Mouse (Mus musculus): ENCODE measurements around the gene Fam32a.

The Fam32a gene

DNA sequence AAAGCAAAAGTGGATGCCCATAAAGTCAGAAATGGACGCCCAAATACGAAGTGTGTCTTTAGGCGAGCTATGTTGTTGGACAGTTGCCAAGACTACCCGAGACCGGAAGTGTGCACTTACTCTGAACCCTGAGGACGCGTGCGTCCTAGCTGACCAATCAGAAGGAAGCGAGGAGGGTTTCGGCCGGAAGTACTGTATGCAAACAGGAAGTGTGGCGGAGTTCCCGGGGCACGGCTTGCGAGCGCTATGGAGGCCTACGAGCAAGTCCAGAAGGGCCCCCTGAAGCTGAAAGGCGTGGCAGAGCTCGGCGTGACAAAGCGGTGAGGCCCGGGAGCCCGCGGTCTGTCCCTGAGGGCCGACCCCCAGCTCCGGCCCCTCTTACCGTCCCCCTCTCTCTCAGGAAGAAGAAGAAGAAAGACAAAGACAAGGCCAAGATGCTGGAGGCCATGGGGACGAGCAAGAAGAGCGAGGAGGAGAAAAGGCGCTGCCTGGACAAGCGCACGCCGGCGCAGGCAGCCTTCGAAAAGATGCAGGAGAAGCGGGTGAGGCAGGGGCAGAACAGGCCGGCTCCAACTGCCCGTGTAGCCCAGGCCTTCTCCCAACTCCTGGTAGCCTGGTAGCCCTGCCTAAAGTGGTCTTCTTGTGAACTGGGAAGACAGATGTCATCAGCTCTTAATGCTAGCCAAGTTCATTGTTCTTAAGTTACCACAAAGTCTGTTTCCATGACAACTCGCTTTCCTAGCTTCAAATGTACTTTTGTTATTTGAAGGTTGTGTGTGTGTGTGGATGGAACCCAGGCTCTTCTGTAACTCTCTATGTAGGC lies at the start of gene Fam32a:
Gene Fam32a (plus strand): TSS at position 190 of the 823 bp plus-strand sequence.
- peak; percentile 54 to 84 for DNase-seq (ENCODE audit: low spot score in 2 of 2)

DNA sequence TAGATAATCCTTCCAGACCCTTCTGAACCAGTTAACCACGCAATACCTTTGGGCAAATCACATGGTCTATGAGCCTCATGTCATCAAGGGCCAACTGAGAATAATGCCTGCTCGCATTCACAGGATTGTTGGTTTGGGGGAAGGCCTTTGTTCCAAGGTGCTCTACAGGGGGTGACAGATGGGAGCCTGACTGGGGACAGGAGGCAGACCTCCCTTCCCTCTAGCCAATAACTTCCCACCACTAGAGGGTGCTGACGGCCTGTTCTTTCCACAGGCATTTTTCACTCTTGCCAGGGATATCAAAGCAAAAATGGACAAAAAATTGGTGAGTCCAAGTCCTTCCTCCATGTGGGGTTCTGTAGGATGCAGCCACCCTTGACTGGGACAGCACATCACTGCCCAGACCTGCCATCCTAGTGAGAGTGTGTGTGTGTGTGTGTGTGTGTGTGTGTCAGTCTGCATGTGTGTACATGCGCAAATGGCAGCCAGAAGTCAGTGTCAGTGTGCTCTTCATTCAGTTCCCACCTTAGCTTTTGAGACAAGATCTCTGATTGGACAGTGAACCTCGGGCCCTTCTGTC lies 42.1 kb upstream of the Fam32a start:
- DNase-seq (ENCODE audit: low spot score in 2 of 2) = peak; percentile 33 to 43

DNA sequence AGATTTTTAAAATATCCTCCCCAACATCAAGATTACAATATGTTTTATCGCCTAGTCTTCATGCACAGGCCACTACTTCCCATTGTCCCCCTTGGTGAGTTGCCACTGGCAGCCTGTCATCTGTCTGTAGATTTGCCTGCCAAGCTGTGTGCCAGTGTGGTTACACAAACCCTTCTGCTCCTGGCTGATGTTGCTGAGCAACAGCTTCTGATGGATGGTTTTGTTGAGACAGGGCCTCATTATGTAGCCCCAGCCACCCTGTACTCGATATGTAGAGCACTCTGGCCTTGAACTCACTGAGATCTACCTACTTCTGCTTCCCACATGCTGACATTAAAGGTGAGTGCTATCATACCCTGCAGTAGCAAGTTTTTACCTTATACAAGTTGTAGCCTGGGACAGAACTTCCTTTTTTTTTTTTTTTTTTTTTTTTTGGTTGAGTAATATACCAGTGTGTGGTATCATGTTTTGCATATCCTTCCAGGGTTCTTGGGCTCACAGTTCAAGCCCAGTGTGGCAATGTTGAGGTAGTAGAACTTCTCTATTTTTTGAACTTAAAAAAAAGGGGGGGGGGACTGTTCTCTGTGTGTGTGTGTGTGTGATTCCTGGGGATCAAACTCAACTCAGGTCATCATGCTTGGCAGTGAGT lies 35.9 kb upstream of the Fam32a start:
- DNase-seq (ENCODE audit: low spot score in 2 of 2) = no peak

DNA sequence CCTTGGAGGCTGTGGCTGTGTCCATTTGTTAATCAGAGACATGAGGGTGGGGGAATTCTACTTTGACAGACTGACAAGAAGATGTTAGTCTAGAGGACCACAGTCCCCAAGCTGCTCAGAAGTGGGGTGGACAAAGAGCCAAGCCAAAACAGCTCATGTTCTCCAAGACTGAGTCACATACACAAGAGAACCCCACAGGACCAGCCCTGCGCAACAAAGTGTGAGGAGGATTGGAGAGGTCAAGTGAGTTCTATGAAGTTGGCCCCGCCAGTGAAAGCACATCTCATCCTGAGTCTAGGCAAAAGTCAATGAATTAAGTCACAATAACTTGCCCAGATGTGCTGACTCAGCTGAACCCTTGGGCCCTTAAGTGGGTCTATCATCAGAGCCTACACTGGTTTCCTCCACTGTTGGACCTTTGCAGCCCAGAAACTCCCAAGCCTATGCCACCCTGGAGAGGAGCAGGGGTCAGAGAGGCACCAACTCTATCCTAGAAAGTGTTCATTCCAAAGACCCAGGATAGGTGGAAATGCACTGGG lies 31.7 kb upstream of the Fam32a start:
- DNase-seq (ENCODE audit: low spot score in 2 of 2) = no peak

DNA sequence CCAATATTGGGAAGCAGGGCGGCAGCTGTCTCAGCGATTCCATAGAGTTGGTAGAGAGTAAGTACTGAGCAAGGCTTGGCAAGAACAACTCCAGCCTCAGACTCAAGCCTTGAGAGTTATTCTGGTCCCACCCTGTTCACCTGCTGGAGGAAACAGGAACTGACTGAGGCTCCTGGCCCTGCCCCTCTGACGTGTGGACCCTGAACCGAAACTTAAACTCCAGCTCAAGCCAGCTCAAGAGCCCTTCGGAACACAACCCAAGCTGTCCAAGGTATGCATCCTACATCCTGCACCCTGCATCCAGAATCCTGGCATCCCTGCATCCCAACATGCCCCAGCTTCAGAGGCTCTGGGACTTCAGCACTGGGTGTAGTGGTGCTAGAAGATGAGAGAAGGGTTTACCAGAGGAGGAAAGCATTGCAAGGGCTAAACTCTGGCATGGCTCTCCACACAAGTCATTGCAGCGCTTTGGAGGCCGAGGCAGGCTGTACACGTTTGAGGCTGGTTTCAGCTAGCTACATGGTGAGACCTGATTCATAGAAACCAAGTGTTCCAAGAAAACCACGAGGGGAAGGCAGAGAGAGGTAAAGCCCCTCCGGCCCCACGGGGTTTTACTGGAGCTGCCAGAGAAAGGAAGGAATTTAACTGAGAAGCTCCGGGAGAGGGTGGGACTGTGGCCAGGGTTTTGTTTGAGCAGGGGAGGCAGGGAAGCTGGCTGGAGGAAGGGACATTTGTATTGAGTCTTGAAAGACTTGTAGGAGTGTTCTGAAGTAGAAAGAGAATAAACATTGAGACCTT lies 29.9 kb upstream of the Fam32a start, which contains the start of gene Hsh2d:
Gene Hsh2d (plus strand): TSS at position 222 of the 798 bp plus-strand sequence.
- no peak for DNase-seq (ENCODE audit: low spot score in 2 of 2)

DNA sequence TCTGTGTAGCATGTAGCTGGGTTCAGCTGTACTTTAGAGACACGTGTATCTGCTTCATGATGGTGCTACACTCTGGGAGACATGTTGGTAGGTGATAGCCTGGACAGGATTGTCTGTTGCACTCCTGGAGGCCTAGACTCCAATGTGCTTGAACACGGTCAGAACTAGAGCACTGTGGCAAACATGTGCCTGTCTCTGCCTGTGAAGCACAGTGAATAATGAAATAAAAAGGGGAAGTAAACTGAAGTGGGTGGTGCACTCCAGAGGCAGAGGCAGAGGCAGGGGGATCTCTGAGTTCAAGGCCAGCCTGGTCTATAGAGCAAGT lies 29.4 kb upstream of the Fam32a start:
- no peak for DNase-seq (ENCODE audit: low spot score in 2 of 2)

DNA sequence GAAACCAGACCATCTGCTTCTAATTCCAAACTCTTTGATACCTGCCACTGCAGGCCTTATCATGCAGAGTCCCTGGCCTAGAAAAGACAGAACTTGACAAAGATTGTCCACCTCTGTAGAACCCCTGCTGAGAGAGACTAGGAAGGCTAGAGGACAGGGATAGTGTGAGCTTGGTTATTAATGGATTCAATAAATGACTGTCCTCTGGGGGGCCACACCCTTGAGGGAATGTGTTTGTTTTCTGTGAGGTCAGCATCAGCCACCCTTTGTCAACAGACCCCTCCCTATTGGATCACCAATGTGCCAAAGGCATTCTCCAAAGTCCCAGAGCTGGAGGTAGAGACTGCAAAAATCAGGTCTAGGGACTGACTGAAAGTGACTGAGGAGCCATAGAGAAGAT lies 27.5 kb upstream of the Fam32a start:
- no peak for DNase-seq (ENCODE audit: low spot score in 2 of 2)

DNA sequence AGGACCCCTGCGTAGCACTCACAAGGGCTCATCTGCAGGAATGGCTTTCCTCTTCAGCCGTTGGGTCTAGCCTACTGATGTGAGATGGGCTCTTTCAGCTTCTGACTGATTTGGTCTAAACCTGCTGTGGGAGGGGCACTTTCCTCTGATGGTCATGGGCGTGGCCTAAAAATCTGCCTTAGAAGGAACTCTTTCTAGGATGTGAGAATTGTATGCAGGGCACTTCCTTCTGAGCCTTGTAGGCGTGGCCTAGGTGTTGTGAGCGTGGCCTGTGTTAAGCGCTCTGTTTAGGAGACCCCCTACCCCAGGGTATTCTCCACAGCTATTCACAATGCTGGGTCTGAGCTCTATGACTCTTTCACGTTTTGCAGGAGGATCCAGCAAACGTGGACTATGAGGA lies 21.5 kb upstream of the Fam32a start:
- no peak for DNase-seq (ENCODE audit: low spot score in 2 of 2)

DNA sequence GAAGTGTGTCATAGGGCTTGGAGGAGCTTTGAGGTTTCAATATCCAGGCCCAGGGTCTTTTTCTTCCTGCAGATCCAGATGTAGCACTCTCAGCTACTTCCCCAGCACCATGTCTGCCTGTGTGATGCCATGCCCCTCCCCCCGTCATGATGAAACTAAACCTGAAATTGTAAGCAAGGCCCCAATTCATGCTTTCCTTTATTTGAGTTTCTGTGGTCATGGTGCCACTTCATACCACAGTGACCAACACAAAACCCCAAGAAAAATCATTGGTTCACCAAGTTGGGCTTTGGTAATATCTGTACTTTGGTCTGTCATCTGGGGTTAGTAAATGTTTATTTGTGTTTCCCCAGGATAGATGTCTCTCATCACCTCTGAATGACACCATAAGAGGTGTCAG lies 10.9 kb upstream of the Fam32a start:
- DNase-seq (ENCODE audit: low spot score in 2 of 2) = no peak

DNA sequence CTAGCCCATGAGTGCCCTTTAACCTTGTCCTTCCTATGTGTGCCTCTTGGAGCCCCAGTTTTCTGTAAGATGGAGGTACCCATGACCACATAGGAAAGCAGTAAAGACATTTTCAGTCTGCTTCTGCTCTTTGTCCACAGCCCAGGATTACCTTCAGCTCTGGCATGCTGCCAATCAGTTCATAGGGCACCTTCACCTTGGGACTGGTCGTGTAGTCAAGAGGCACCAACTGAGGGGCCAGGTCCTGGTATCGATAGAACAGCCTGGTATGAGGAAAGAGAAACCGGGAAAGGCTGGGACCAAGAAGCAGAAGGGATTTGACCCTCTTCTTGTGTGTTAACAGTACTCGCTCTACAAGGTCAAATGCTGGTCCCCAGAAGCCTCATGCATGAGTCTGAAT lies 9.3 kb upstream of the Fam32a start:
- DNase-seq (ENCODE audit: low spot score in 2 of 2) = no peak

DNA sequence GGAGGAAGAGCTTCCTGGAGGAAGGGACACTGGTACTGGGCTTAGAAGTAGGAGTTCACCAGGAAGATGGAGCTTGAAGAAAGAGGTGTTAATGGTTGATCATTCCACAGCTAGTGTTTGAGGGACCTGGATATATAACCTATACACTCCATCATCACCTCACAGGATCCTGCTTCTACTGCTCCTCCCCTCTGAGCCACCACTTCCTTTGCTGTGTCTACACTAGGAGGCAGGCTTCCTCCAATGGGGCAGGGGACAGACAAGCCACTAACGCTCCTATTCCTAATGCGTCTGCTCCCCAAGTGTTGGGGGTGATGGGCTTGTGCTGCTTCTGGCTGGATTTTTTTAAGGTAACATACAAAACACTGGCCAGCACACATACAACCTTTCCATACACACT lies 8.8 kb upstream of the Fam32a start:
- DNase-seq (ENCODE audit: low spot score in 2 of 2) = no peak

DNA sequence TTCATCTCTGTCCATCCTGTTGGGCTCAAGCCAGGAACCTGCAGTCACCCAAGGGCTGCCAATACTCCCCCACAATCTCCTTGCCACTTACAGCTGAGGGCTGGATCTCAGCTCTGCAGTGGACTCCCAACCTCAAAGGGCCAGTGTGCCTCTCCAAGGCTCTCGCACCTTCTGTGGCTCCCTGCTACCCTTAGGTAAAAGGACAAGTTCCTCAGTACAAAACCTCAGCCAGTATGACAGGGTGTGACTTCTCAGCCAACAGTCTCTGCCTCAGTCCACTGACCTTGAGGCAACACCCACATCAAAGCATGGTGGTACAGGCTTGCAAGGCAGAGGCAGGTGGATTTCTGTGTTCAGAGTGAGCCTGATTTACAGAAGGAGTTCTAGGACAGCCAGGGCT lies 7.7 kb upstream of the Fam32a start:
- DNase-seq (ENCODE audit: low spot score in 2 of 2) = no peak

DNA sequence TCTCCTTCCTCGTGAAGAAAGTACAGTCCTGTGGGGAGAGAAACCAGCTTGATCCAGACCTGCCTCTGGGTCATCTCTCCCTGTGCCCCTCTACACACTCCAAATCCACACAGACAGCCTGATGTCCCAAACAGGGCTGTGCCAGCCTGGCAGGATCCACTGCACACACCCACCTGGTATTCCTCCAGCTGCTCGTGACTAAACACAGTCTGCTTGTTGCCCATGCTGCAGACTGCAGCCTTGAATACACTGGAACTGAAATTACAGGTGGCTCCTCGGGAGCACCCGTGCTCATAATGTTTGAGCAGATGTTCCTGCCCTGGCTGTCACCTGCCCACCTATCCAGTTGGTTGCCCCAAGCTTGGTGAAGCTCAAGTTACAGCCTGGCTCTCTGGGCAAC lies 6.8 kb upstream of the Fam32a start, which contains the start of gene Cib3:
Gene Cib3 (minus strand): TSS at position 87 of the 400 bp plus-strand sequence.
- no peak for DNase-seq (ENCODE audit: low spot score in 2 of 2)

DNA sequence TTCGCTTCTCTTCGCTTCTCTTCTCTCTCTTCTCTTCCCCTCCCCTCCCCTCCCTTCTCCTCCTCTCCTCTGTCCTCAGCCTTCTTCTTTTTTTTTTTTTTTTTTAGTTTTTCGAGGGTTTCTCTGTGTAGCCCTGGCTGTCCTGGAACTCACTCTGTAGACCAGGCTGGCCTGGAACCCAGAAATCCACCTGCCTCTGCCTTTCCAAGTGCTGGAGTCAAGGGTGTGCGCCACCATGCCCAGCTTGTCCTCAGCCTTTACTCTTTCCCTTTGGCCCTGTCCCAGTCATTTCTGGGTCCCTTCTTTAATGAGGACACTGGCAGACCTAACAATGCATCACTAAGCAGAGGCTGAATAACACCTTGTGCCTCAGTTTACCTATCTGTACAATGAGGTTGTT lies 6.0 kb upstream of the Fam32a start, which contains the start of gene Gm11034:
Gene Gm11034 (minus strand): TSS at position 101 of the 400 bp plus-strand sequence.
- DNase-seq (ENCODE audit: low spot score in 2 of 2) = no peak

DNA sequence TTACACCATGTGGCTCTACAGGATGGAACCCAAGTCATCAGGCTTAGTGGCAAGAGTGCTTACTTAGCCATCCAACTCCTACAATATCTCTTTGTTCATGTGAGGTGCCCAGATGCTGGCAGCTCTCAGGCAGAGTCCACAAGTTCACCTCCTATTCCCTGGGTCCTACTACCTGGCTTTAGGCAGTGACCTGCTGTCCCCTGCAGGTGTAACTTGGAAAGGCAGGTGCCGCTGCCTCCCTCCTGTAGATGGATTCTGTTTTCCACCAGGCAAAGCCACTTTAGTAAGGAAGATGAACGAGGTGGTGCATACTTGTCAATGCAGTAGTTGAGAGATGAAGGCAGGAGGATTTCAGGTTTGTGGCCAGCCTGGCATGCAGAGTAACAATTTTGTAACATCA lies 4.5 kb upstream of the Fam32a start:
- DNase-seq (ENCODE audit: low spot score in 2 of 2) = no peak

DNA sequence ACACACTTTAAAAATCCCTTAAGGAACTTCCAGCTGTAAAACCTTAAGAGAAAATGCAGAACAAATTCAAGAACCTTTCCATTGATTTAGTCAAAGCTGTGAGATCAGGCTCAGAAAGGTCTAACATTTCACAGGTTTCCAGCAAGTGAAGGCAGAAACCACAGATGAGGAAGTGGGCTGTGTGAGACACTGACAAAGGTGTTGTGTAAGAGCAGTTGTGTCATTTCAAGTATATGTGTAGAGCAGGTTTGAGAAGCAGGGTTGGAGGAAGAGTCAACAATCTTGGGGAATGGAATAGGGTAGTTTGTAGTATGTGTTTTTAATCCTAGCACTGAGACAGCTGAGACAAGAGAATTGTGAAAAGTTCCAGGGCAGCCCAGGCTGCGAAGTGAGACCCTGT lies 3.7 kb upstream of the Fam32a start:
- no peak for DNase-seq (ENCODE audit: low spot score in 2 of 2)

DNA sequence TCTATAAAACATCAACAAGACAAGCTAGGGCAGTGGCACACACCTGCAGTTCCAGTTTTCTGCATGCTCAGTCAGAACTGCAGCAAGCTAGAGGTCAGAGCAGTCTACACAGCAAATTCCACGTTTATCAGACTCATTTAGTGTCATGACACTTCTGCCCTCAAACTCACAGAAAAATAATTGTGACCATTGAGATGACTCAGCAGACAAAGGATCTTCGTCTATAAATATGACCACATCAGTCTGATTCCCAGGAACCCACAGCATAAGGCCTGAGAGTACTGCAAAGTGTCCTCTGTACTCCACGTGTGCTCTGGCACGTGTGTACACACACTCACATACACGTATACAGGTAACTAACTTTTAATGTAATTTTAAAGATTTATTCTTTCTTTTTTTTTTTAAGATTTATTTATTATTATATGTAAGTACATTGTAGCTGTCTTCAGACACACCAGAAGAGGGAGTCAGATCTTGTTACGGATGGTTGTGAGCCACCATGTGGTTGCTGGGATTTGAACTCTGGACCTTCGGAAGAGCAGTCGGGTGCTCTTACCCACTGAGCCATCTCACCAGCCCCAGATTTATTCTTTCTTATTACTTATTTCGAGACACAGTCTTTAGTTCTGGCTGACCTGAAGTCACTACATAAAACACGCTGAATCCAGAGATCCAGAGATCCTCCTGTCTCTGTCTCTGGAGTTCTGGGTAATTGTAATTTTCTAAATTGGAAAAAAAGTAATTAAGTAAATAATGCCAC lies 569 bp upstream of the Fam32a start:
- DNase-seq (ENCODE audit: low spot score in 2 of 2) = no peak

DNA sequence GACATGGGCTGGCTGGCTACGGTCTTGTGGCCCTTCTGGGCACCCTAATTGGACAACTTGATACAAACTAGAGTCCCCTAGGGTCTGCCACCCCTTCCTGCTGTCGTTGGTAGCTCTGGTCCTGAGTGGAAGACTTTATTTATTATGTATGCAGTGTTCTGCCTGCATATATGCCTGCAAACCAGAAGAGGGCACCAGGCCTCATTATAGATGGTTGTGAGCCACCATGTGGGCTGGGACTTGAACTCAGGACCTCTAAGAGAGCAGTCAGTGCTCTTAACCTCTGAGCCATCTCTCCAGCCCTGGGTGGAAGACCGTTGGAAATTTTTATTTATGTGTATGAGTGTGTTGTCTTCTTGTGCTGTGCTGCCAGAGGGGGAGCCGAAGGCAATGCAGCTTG lies 1.2 kb downstream of the Fam32a start:
- DNase-seq (ENCODE audit: low spot score in 2 of 2) = no peak

DNA sequence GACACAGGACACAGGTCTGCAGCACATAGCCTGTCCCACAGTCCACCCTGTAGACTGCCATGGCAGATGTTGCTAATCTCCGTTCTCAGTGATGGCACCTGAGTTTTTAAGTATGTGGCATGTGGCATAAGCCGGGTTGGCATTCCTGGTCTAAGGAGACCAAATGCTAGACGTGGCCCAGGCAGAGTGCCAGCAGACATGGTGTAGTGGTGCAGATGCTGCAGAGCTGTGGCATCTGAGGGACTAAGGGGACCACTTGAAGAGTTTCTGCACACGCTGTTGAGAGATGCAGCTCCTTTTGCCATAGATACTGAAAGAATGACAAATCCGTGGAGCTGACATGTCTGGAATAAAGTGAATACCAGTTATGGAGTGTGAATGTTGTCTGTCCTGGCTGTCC lies 3.1 kb downstream of the Fam32a start:
- DNase-seq (ENCODE audit: low spot score in 2 of 2) = no peak

DNA sequence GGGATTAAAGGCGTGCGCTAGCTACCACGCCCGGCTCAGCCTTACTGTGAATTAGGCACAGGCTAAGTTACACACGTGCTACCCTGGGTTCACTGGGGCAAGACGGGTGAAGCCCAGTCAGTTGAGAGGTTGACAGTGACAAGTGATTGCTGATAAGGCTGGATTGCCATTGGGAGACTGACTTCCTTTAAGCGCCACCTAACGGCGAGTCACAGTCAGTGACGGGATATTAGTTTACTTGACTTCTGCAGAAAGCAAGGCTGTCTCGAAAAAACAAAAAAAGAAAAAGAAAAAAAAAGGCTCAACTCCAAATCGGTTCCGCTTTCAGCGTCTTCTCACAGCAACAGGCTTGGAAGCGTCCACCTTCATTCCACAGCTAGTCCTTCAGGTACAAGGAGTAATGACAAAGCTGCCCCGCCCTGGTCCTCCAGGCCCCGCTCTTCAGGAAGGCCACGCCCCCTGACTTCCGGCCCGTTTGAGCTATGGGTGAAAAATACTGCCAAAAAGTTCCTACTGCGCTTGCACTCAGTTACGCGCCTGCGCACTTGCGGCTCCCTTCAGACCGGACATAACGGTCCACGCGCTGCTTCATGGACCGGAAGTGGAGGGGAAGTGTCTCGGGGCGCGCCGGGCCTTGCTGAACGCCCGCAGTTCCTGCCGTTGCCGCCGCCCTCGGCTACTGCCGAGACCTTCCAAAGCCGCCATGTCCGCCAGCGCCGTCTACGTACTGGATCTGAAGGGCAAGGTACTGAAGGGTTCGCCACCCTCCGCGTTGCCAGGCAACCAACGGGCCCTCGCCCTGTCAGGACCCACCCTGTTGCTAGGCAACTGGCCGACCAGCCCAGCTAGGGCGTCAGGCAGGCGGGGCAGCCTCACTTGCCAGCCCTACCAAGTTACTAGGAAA lies 20.2 kb downstream of the Fam32a start, which contains the start of gene Ap1m1:
Gene Ap1m1 (plus strand): TSS at position 520 of the 904 bp plus-strand sequence.
- DNase-seq (ENCODE audit: low spot score in 2 of 2) = peak; percentile 90 to 96
